Mouse (Mus musculus) cerebellum, adult (tissue): ENCODE data around the gene Gm2956.
"Not testable (repeated sequence)": the region's sequence is repeated elsewhere in the genome, so short reads cannot be mapped to it uniquely, and the experiment has no call there.

Source experiments
- ATAC-seq: cut with Nextera tagmentation; 2 replicates; pipeline ENCODE4 v1.9.2; 2017; ENCODE audit warnings: mild to moderate bottlenecking, moderate library complexity, mixed read lengths; ENCODE audit not compliant: insufficient number of reproducible peaks, low FRiP score, low TSS enrichment

The Gm2956 gene

DNA sequence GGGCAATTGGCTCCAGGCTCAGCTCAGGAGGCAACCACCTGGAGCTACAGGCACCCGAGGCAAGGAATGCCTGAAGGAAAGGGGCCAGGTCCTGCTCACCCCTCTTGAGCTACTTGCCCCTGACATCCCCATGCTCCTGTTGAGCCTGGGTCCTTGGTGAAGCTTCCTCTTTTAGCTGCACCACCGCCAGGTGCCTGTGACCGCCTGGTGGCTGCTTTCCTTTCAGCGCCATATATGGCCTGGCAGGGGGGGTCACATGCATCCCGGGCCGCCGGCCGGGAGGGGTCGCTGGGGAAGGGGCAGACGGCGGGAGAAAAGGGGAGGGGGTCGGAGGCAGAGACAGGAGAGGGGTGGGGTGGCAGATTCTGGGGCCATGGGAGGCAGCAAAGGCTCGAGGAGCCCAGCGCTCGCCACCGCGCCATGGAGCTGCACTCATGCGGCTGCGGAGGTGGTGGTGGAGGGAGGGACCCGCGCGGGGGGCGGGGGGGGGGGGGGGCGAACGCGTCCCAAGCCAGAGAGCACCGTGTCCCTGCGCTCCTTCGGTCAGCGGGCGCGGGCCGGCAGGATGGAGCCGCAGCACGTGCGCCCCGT, at the start of gene Gm2956:
Gm2956 (plus strand) TSS at position 541 of the 591 bp plus-strand sequence.
- ATAC-seq = not testable (repeated sequence)

DNA sequence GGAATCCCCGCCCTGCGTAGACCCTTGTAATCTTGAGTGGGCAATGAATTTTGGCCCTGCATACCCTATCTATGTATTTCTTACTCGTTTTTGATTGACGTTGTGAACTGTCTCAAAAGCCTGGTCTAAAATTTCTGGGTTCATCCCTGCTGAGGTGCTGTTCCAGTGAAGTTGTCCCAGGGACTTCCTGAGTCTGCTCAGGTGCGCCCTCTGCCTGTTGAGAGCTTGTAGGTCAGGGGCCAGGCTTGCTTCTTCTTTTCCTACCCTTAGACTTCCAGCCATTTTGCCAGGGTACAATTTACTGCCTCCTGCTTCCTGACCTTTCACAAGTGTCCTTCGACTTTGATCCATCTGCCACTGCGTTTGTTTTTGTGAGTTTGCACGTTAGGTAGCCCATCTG, 979 bp downstream of the Gm2956 start:
- ATAC-seq = not testable (repeated sequence)

DNA sequence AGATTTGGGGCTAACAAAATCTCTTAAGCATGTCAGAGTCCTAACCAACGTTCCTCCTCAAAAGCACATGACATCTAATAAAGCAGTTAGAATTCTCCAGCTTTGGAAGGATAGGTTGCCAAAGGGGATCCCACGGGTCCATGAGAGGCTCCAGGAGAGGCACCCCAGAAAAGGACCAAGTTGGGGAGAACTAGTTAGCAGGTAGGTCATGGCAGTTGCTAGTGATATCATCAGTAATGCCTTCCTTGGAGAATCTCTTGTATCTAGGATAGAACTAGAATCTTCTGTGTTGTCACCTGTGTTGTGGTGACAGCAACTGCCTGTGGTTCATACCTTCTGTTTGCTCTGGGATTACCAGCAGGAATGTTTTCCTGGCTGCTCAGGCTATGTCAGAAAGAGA, 62.4 kb downstream of the Gm2956 start, which contains the start of gene Gm10413:
Gm10413 (plus strand) TSS at position 301 of the 400 bp plus-strand sequence.
- not testable (repeated sequence) for ATAC-seq
